Mouse (Mus musculus) kidney, adult 2 months (tissue): ENCODE results near the gene Zfp882.

Experiments
- CTCF ChIP-seq: fragments of 200-500 bp; conservative IDR thresholded peaks from 2 replicates; pipeline ENCODE4 v1.5.1; 2011; ENCODE audit warnings: low read depth, mild to moderate bottlenecking, control low read depth, low read length, moderate library complexity, mixed read lengths; ENCODE audit not compliant: insufficient read depth, insufficient read length
- POLR2A ChIP-seq: fragments of 200-500 bp; IDR thresholded peaks from one replicate; pipeline ENCODE4 v1.6.1; 2011; ENCODE audit warnings: low read depth, low read length, control low read depth

DNA sequence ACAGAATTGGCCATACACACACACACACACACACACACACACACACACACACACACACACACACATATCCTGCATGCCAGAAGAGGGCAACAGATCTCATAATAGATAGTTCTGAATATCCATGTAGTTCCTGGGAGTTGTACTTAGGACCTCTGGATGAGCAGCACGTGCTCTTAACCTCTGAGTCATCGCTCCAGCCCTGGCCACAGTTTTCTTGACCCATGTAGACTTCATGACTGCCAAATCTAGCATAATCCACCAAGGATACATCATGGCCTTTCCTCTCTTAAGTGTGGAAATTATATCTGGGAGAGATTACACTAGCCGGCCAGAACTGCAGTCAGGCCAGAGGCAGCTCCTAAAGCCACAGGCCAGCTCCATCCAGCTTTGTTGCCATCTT is 18.1 kb downstream of the Zfp882 start:
- no peak for TF ChIP-seq CTCF
- TF ChIP-seq POLR2A: no peak
